Mouse (Mus musculus): ENCODE data around the gene Noa1.

- TF ChIP-seq REST (IDR thresholded peaks at IDR 0.05; ENCODE audit: insufficient read depth, insufficient read length) (no peak), USF1 (IDR thresholded peaks at IDR 0.05; ENCODE audit: low read depth) (no peak), MYOD1 (IDR thresholded peaks at IDR 0.05; ENCODE audit: control insufficient read depth in 1 of 3, insufficient read length in 2 of 3, low read depth in 2 of 3) (no peak), POLR2A (IDR thresholded peaks at IDR 0.05; ENCODE audit: insufficient read length, low read depth) (no peak), CEBPB (IDR thresholded peaks at IDR 0.05; ENCODE audit: insufficient read depth, poor library complexity, severe bottlenecking) (no peak), SRF (IDR thresholded peaks at IDR 0.05; ENCODE audit: control insufficient read depth, insufficient read length, low read depth) (no peak), MYOG (IDR thresholded peaks at IDR 0.05; ENCODE audit: control insufficient read depth in 1 of 3, insufficient read depth in 1 of 3, insufficient read length in 2 of 3, low read depth in 2 of 3) (no peak), TCF12 (IDR thresholded peaks at IDR 0.05; ENCODE audit: insufficient read depth, poor library complexity, severe bottlenecking) (no peak), MAX (IDR thresholded peaks at IDR 0.05; ENCODE audit: low read depth) (no peak), E2F4 (IDR thresholded peaks at IDR 0.05; ENCODE audit: insufficient read depth) (no peak), POLR2AphosphoS2 (IDR thresholded peaks at IDR 0.05; ENCODE audit: insufficient read length, low read depth) (no peak)
These were observed 59.8 kb downstream of the Noa1 start for GRCm38 (mm10) chr5:77250083-77250482.

Measured in myocyte (in vitro differentiated cells).